Mouse (Mus musculus) liver, adult (tissue): ENCODE measurements around the gene Gramd1b.

Experiments used
- GATA4 ChIP-seq: IDR thresholded peaks from 2 replicates; pipeline ENCODE4 v1.6.1; 2014; ENCODE audit warnings: mild to moderate bottlenecking, low read length; ENCODE audit not compliant: insufficient replicate concordance

The Gramd1b gene

GRCm38 (mm10) chr9:40405263-40405662, 125.9 kb downstream of the Gramd1b start:
- TF ChIP-seq GATA4, result no peak

- TF ChIP-seq GATA4, result no peak
Measured at GRCm38 (mm10) chr9:40404637-40405036, 126.5 kb downstream of the Gramd1b start.

GRCm38 (mm10) chr9:40403750-40404149, 127.4 kb downstream of the Gramd1b start:
- TF ChIP-seq GATA4, result no peak

- no peak for TF ChIP-seq GATA4
Measured at GRCm38 (mm10) chr9:40401818-40402217, 129.4 kb downstream of the Gramd1b start.

GRCm38 (mm10) chr9:40400854-40401253, 130.3 kb downstream of the Gramd1b start:
- TF ChIP-seq GATA4, result no peak

- no peak for TF ChIP-seq GATA4
Measured at GRCm38 (mm10) chr9:40400171-40400570, 131.0 kb downstream of the Gramd1b start.

GRCm38 (mm10) chr9:40399359-40399932, 131.7 kb downstream of the Gramd1b start:
- no peak for TF ChIP-seq GATA4

GRCm38 (mm10) chr9:40397471-40398245, 133.5 kb downstream of the Gramd1b start:
- TF ChIP-seq GATA4, result no peak

GRCm38 (mm10) chr9:40397036-40397435, 134.1 kb downstream of the Gramd1b start:
- TF ChIP-seq GATA4, result no peak

- no peak for TF ChIP-seq GATA4
Measured at GRCm38 (mm10) chr9:40396171-40396570, 135.0 kb downstream of the Gramd1b start.

GRCm38 (mm10) chr9:40391852-40392695, 139.1 kb downstream of the Gramd1b start:
- no peak for TF ChIP-seq GATA4

- TF ChIP-seq GATA4, result no peak
Measured at GRCm38 (mm10) chr9:40391359-40391758, 139.8 kb downstream of the Gramd1b start.

- TF ChIP-seq GATA4, result no peak
Measured at GRCm38 (mm10) chr9:40390904-40391303, 140.3 kb downstream of the Gramd1b start.

- no peak for TF ChIP-seq GATA4
Measured at GRCm38 (mm10) chr9:40390396-40390760, 140.8 kb downstream of the Gramd1b start.

- TF ChIP-seq GATA4, result no peak
Measured at GRCm38 (mm10) chr9:40389669-40390395, 141.4 kb downstream of the Gramd1b start.
